Mouse (Mus musculus) kidney, postnatal 0 days (tissue): ENCODE measurements around the gene Cbx4. TPM values are rescaled to one million over a fixed set of nuclear protein-coding genes. Genes with fewer than 3 reads are reported as not detected.

Experiments
- ATAC-seq: fragments of 200-750 bp; cut with Nextera tagmentation; replicated peaks from 2 replicates; pipeline ENCODE4 v1.8.0; 2017; ENCODE audit warnings: low read depth, moderate number of reproducible peaks, moderate TSS enrichment, moderate library complexity; ENCODE audit not compliant: low FRiP score
- DNase-seq: peaks from one replicate; pipeline ENCODE4 v3.0.0-alpha.2; 2016; ENCODE audit warnings: low spot score
- H3K27ac ChIP-seq: fragments of 300-500 bp; sonication (generic); 2 replicates; pipeline ENCODE4 v1.5.1; 2014; ENCODE audit warnings: mild to moderate bottlenecking
- H3K27me3 ChIP-seq: fragments of 300-500 bp; sonication (generic); 2 replicates; pipeline ENCODE4 v1.6.1; 2014; ENCODE audit warnings: low read length, mixed read lengths; ENCODE audit not compliant: insufficient read depth
- H3K36me3 ChIP-seq: fragments of 300-500 bp; sonication (generic); 2 replicates; pipeline ENCODE4 v1.6.1; 2014; ENCODE audit warnings: low read length, mixed read lengths; ENCODE audit not compliant: insufficient read depth
- H3K4me1 ChIP-seq: fragments of 300-500 bp; sonication (generic); replicated peaks from 2 replicates; pipeline ENCODE4 v1.6.1; 2014; ENCODE audit warnings: antibody characterized with exemption, low read length, mixed read lengths; ENCODE audit not compliant: insufficient read depth
- H3K4me2 ChIP-seq: fragments of 300-500 bp; sonication (generic); 2 replicates; pipeline ENCODE4 v1.6.1; 2014; ENCODE audit warnings: mild to moderate bottlenecking, low read length, moderate library complexity, mixed read lengths
- H3K4me3 ChIP-seq: fragments of 300-500 bp; sonication (generic); replicated peaks from 2 replicates; pipeline ENCODE4 v1.5.1; 2014; ENCODE audit warnings: low read depth, low read length
- H3K9ac ChIP-seq: fragments of 300-500 bp; sonication (generic); 2 replicates; pipeline ENCODE4 v1.6.1; 2014; ENCODE audit warnings: low read depth, low read length
- H3K9me3 ChIP-seq: fragments of 300-500 bp; sonication (generic); replicated peaks from 2 replicates; pipeline ENCODE4 v1.6.1; 2016; ENCODE audit warnings: low read length, inconsistent platforms, mixed read lengths
- CTCF ChIP-seq: IDR thresholded peaks from 2 replicates; pipeline ENCODE4 v1.5.1; 2016; ENCODE audit warnings: antibody characterized with exemption, low read depth, mild to moderate bottlenecking, moderate library complexity
- WGBS: fragments of 180-500 bp; shearing (Covaris S2); extraction: QIAGEN DNeasy Blood & Tissue Kit; methylation state at CpG from one replicate; pipeline ENCODE4 v1.1.7; 2014; 5-methylcytosine and 5-hydroxymethylcytosine counted together
- polyA plus RNA-seq: library from polyadenylated mRNA; unstranded; fragments of >200 nt; fragmentation: Nextera tagmentation; extraction: Ambion mirVana; gene quantifications from 2 replicates; pipeline ENCODE4 v1.2.1, GENCODE M21; 2015

The Cbx4 gene
- polyA plus RNA-seq, 1 experiment from 2014 or later: 9.7 TPM

DNA sequence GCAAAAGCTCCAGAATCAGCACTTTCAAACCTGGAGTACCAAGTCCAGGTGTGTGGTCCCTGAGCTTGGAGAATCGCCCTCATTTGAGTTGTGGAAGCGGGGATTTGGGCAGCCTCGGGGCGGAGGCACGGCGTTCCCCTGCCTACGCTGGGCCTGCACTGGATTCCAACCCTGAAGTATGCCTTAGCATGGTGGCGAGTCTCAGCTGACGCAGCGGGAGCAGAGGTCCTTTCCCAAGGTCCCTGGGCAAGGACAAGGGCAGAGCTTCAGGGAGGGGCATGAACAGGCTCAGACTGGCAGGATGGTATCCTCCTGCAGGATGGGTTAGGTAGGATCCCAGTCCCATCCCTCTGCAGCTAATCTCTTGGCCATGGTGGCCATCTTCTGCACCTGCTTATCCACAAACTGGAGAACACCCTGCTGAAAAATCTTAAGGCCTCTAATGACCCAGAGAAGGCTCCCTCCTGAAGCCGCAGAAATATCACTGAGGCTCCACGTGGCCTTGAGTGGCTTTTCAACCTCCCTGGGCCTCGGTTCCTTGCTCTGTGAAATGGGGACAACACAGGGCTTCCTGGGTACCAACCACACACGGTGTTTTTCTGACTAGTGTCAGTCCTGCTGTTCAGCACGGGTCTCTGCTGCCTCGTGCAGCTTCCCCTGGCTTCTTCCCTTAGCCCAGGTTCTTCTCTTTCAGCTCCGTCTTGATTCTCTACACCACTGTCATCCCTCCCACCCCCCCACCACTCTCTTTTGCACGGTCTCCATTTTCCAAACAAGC is 43.4 kb upstream of the Cbx4 start:
- Histone ChIP-seq H3K9me3 (no peaks in the 10 kb centered on the region), H3K27me3 (no peaks in the 10 kb centered on the region), H3K4me3 (no peak overlapping the region), H3K36me3 (no peaks in the 10 kb centered on the region), H3K27ac (no peak overlapping the region), H3K4me1 (peaks cover 41% of the 10 kb centered on the region), H3K4me2 (peak overlapping the region; percentile 10; the same call in 1 of the 2 replicates), H3K9ac (no peak overlapping the region)
- TF ChIP-seq CTCF: no peak
- WGBS: 46% methylated on average over 18 of the region's 18 CpGs
- ATAC-seq (no peak), DNase-seq (no peak)

DNA sequence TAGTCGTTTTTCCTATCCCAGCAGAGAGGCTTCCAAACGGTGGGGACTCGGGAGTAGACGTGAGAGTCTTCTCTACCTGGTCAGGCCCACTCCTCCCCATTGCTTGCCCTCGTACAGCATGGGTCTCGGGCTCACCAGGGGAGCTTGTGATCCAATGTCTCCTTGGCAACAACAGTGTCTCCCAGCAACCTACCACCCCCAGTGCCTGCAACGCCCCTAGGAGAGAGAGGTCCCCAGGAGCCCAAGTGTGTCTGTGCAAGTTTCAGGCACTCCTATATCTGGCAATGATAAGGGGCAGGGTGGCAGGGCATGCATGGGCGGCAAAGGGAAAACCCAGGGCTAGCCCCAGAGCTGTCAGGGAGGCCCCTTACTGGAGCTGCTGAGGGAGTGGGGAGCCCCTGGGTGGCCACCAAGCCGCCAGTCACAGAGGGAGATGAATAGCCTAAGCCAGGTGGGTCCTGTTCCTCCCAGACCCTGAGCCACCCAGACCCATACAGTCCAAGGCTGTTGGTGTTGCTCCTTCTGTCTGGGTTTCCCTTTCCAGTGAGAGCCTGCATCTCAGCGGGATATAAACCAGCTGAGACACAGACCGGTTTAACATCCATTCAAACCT is 42.8 kb upstream of the Cbx4 start:
- Histone ChIP-seq H3K4me1 (peaks cover 41% of the 10 kb centered on the region), H3K9ac (no peak overlapping the region), H3K9me3 (no peaks in the 10 kb centered on the region), H3K27me3 (no peaks in the 10 kb centered on the region), H3K4me2 (no peak overlapping the region), H3K4me3 (no peak overlapping the region), H3K36me3 (no peaks in the 10 kb centered on the region), H3K27ac (no peak overlapping the region)
- no peak for ATAC-seq
- no peak for TF ChIP-seq CTCF
- 51% methylated on average over 11 of the region's 11 CpGs for WGBS
- no peak for DNase-seq

DNA sequence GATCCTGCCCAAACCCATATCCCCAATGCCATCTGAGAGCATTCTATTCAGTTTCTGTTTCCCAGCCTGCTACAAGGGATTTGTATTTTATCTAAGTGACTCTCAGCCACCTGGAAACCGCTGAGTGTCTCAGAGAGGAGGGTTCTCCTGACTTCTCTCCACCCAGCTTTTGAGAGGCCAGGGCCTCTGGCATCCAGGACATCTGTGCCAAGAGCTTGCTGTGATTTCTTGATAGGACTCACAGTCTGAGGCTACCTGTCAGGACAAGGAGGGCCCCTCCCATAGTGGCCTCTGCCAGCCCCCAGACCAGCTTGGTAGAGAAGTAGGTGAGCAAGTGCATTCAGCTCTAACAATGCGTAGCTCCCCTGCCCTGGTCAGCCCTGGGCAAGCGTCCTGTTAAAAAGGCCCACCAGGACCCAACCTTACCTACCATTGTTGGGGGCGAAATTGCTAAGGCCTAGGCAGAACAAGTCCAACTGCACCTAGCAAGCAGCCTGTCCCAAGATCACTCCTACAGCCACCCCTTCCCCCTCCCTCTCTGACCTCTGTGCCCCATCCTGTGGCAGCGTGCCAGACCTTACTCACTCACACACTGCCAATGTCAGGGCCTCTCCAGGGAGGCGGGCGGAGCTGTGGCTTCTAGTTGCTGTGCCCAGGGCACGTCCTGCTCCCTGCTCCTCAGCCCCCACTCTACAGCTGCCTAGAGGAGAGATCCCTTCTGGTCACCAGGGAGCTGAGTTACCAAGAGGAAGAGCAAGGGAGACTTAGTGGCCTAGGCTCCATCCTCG is 41.9 kb upstream of the Cbx4 start:
- Histone ChIP-seq H3K4me2 (no peak overlapping the region), H3K27ac (peak overlapping the region; percentile 66; the same call in 1 of the 2 replicates)
- 0 out of 2 replicates have a peak, but pooled peaks have one; percentile 16 for ATAC-seq

DNA sequence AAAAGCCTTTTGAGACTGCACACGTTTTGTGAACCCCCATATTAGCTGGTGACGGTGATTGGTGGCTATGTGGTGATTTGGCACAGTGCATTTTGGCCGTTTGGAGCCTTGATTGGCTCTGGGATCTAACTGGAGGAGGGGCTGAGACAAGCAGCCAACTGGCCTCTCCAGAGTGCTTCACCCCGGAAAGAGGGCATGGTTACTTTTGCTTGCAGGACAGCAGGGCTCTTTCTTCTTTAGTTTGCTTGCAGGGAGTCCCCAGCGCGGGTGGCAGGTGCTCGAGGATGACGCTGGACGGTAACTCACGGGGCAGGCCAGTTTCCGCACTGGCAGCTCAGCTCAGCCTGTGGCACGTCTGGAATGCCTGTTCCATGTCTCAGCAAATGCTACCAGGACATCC is 41.1 kb upstream of the Cbx4 start:
- H3K9me3 ChIP-seq: no peaks in the 10 kb centered on the region
- 14% methylated on average over 12 of the region's 12 CpGs for WGBS
- H3K27ac ChIP-seq: peak overlapping the region; percentile 66
- H3K4me3 ChIP-seq: no peak overlapping the region
- no peaks in the 10 kb centered on the region for H3K27me3 ChIP-seq
- no peak for ATAC-seq
- no peak overlapping the region for H3K4me2 ChIP-seq
- H3K9ac ChIP-seq: 0 out of 2 replicates have a peak overlapping the region, but pooled peaks have one; percentile 18
- no peaks in the 10 kb centered on the region for H3K36me3 ChIP-seq
- DNase-seq: peak; percentile 33
- no peak for TF ChIP-seq CTCF
- peaks cover 41% of the 10 kb centered on the region for H3K4me1 ChIP-seq

More for the DNA sequence above, 41.9 kb upstream of the Cbx4 start:
- Histone ChIP-seq H3K27me3 (no peaks in the 10 kb centered on the region), H3K4me1 (peaks cover 41% of the 10 kb centered on the region), H3K9me3 (no peaks in the 10 kb centered on the region), H3K9ac (no peak overlapping the region), H3K4me3 (no peak overlapping the region), H3K36me3 (no peaks in the 10 kb centered on the region)
- TF ChIP-seq CTCF: no peak
- WGBS: 56% methylated on average over 9 of the region's 9 CpGs
- DNase-seq: peak; percentile 50

DNA sequence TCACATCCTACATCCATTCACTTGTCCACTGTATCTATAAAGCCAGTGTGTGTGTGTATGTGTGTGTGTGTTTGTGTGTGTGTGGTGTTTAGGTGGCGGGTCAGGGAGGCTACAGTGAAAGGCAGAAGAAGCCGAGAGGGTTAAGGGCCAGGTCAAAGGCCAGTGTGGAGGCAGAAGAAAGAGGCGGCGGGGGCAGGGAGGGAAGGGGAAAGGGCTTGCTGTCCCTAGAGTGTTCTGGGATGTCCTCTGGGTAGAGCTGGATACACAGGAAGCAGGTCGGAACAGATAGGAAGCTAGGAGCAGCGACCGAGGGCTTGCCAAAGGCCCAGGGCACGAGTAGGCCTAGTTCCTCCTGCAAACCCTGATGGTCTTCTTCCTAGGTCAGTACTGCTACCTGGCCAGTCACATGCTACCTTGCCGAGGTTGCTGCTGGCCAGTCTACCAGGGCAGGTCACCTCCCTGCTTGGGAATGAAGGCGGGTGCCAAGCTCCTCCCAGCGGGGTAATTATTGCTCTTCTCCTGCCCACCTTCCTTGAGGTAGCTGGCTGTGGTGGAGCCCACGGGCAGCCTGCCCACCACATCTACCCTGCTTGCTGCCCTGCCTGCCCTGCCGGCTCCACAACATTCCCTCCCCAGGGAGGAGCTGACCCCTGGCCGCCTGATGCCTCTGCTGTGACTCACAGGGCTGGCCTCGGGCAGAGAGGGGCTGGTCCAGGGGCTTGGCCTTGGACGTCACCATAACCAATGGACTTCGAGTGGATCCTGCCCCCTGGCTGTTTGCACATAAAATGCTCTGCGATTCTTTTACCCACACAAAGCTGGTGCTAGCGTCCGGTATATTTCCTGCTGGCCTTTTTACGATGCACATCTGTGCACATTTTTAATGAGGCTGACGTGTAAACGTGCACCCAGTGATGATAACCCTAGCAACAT is 40.2 kb upstream of the Cbx4 start:
- no peaks in the 10 kb centered on the region for H3K27me3 ChIP-seq
- ATAC-seq: peak; percentile 93
- no peak overlapping the region for H3K9ac ChIP-seq
- peak overlapping the region; percentile 74 for H3K27ac ChIP-seq
- no peak overlapping the region for H3K4me3 ChIP-seq
- H3K4me1 ChIP-seq: peaks cover 41% of the 10 kb centered on the region
- no peaks in the 10 kb centered on the region for H3K36me3 ChIP-seq
- 16% methylated on average over 23 of the region's 23 CpGs for WGBS
- DNase-seq: peak; percentile 95
- TF ChIP-seq CTCF: peak; percentile 79
- no peaks in the 10 kb centered on the region for H3K9me3 ChIP-seq
- H3K4me2 ChIP-seq: peak overlapping the region; percentile 35; the same call in 1 of the 2 replicates
